Mouse (Mus musculus) thymus, adult 2 months (tissue): ENCODE results near the gene Smco4.

Experiments used
- CTCF ChIP-seq: fragments of 200-500 bp; IDR thresholded peaks from 2 replicates; pipeline ENCODE4 v1.5.1; 2012; ENCODE audit warnings: mild to moderate bottlenecking, control low read depth, low read length, moderate library complexity, borderline replicate concordance; ENCODE audit not compliant: control insufficient read depth, poor library complexity, insufficient read depth; ENCODE audit errors: extremely low read depth
- POLR2A ChIP-seq: fragments of 200-500 bp; IDR thresholded peaks from 2 replicates; pipeline ENCODE4 v1.6.1; 2012; ENCODE audit warnings: mild to moderate bottlenecking, low read length, control low read depth, moderate library complexity; ENCODE audit not compliant: control insufficient read depth, poor library complexity, insufficient read depth; ENCODE audit errors: extremely low read depth

GRCm38 (mm10) chr9:15472256-15472655, 21.0 kb upstream of the Smco4 start:
- TF ChIP-seq CTCF (no peak), POLR2A (no peak)
